Mouse (Mus musculus) ZHBTc4 (cell line): ENCODE data around the gene Bicd1.
A peak's percentile ranks its signal among the peaks of the same experiment; 100 is the strongest.

Experiments used
- DNase-seq: peaks from one replicate; pipeline ENCODE4 v3.0.0-alpha.2; 2011; ENCODE audit warnings: low read depth, low spot score

Bicd1 gene

DNA sequence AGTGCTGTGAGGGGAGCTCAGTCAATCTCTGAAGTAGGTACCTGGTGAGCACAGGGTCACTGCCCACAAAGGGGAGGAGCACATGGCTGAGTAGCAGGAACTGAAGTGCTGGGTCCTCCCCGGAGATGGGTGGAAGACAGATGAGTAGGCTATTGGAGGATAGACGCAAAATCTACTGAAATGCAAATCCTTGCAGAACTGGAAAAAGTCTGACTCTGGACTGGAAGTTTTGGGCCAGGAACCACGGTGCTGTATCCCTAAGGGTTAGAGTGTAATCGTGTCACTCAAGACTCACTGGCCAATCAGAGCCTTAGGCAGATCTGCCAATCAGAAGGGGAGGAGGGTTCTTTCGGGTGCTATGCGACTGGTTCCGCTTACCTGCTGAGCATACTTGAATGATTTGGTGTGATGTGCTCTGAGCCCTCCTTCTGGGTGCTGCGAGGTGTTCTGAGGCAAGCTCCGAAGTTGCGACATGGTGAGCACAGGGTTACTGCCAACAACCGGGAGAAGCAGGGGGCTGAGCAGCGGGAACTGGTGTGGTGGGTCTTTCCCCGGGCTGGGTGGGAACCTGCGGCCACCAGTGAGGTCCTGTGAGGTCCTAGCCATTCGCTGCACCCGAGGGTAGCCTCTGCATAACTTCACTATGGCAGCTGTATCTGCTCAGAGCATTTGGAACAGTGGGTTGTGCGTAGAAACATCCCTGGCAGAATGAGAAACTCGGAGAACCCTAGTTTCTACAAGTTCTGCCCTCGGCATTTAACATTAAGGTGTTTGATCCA, 157.2 kb downstream of the Bicd1 start:
- DNase-seq: peak; percentile 85

DNA sequence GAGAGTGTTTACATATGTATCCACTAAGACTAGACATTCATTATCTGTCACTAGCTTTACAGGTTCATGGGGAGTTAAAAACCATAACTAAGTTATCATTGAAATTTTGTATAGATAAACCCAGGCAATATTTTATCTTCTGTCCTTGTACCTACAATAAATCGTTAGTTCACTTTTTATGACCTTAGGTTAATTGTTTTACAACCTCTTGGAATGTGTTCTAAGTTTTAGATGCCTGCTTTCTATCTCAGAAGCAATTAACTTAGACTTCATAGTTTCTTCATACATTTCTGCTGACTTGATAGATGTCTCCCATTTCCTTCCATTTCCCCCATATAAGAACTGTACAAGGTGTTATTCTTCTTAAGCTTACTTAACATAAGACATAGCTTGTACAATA, 158.5 kb downstream of the Bicd1 start:
- no peak for DNase-seq

DNA sequence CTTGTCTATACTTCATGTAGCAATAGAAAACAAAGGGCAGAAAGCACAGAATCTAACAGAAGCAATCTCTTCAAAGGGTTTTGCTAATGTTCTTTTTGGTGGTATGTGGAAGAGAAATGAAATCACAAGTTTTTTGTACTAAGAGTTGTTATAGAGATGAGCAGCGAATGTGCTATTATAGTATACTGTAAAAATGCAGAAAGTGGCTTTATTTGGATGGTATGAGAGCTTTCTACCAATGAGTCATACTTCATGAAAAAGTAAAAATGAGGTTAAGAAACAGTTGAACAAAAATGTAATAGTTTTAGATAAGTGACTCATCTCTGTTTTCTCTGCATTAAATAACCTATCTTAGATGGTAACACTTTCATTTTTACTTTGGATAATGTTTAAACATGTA, 165.6 kb downstream of the Bicd1 start:
- DNase-seq: no peak

DNA sequence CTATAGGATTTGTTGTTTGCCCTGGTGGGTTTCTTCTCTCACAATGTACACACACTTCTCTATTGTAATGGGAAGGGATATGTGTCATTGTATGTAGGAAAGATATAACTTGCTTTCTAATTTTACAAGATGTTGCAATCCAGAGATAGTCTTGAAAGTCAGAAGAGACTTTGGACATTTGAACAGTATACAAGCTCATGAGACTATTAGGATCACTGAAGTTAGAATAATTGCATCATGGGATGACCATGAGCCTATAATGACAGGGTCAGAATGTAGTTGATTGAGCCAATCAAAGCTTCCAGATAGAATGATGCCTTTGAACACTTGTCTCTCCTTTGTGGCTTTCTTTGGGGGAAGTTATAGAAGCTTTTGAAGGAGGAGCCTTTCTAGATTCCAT, 171.4 kb downstream of the Bicd1 start:
- no peak for DNase-seq

DNA sequence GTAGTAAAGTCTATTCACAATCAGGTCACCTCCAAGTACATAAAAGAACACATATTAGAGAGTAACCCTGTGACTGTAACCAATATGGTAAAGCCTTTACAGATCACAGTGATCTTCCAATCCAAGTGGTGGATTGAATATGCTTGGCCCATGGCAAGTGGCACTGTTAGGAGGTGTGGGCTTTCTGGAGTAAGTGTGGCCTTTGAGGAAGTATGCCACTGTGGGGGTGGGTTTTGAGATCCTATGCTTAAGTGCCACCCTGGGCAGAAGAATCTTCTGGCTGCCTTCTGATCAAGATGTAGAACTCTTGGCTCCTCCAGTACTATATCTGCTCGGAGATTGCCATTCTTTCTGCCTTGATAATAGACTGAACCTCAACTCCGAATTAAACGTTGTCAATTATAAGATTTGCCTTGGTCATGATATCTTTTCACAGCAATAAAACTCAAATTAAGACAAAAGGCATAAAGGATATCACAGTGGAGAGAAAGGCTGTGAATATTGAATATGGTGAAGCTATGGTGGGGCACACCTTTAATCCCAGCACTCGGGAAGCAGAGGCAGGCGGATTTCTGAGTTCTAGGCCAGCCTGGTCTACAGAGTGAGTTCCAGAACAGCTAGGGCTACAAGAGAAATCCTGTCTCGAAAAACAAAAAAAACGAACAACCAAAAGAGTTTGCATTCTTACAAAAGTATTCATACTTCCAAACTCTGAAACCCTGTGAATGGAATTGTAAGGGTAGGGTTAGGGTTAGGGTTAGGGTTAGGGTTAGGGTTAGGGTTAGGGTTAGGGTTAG, 177.2 kb downstream of the Bicd1 start:
- DNase-seq: no peak
